Mouse (Mus musculus) hindbrain, embryonic 13.5 days (tissue): ENCODE data around the gene St6galnac3. TPM values are rescaled to one million over a fixed set of nuclear protein-coding genes. Genes with fewer than 3 reads are reported as not detected.

Source experiments
- ATAC-seq: fragments of 200-750 bp; cut with Nextera tagmentation; 2 replicates; pipeline ENCODE4 v1.8.0; 2017; ENCODE audit warnings: moderate TSS enrichment; ENCODE audit not compliant: low FRiP score
- H3K27ac ChIP-seq: fragments of 300-500 bp; sonication (generic); 2 replicates; pipeline ENCODE4 v1.5.1; 2015; ENCODE audit warnings: inconsistent platforms, mild to moderate bottlenecking, moderate library complexity
- H3K27me3 ChIP-seq: fragments of 300-500 bp; sonication (generic); 2 replicates; pipeline ENCODE4 v1.6.1; 2015; ENCODE audit warnings: mild to moderate bottlenecking, inconsistent platforms
- H3K36me3 ChIP-seq: fragments of 300-500 bp; sonication (generic); 2 replicates; pipeline ENCODE4 v1.6.1; 2015; ENCODE audit warnings: mild to moderate bottlenecking, inconsistent platforms
- H3K4me1 ChIP-seq: fragments of 300-500 bp; sonication (generic); replicated peaks from 2 replicates; pipeline ENCODE4 v1.6.1; 2015; ENCODE audit warnings: inconsistent platforms
- H3K4me2 ChIP-seq: fragments of 300-500 bp; sonication (generic); 2 replicates; pipeline ENCODE4 v1.6.1; 2015; ENCODE audit warnings: inconsistent platforms, mild to moderate bottlenecking, moderate library complexity
- H3K4me3 ChIP-seq: fragments of 300-500 bp; sonication (generic); 2 replicates; pipeline ENCODE4 v1.5.1; 2015; ENCODE audit warnings: mild to moderate bottlenecking, inconsistent platforms
- H3K9ac ChIP-seq: fragments of 300-500 bp; sonication (generic); 2 replicates; pipeline ENCODE4 v1.6.1; 2015; ENCODE audit warnings: mild to moderate bottlenecking, inconsistent platforms
- H3K9me3 ChIP-seq: fragments of 300-500 bp; sonication (generic); 2 replicates; pipeline ENCODE4 v1.6.1; 2016; ENCODE audit warnings: inconsistent platforms
- WGBS: fragments of 180-500 bp; shearing (Covaris S2); methylation state at CpG from one replicate; pipeline ENCODE4 v1.1.7; 2015; 5-methylcytosine and 5-hydroxymethylcytosine counted together
- polyA plus RNA-seq: library from polyadenylated mRNA; unstranded; fragments of >200 nt; fragmentation: Nextera tagmentation; extraction: Ambion mirVana; gene quantifications from 2 replicates; pipeline ENCODE4 v1.2.1, GENCODE M21; 2015

St6galnac3 gene
- polyA plus RNA-seq, 1 experiment from 2014 or later = 30.3 TPM

DNA sequence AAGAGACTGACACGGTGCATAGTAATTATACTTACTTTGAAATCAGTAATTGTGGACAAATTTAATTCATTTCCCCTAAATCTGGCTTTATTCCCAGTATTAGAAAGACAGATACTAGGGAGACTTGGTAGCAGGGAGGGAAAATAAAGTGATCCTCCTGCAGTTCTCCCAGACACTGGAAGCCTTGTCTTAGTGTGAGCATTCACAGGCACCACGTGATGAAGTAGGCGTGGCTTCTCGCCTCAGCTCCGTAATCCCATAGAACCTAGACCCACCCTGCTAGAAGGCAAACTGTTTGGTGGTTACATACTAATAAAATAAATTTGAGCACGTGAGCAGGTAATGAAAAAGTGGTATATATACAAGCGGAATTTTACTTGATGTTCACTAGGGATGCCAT lies 208.1 kb downstream of the St6galnac3 start:
- no peak overlapping the region for H3K4me3 ChIP-seq
- ATAC-seq = no peak
- no peak overlapping the region for H3K4me2 ChIP-seq
- H3K27me3 ChIP-seq = no peaks in the 10 kb centered on the region
- H3K9ac ChIP-seq = no peak overlapping the region
- H3K36me3 ChIP-seq = peaks cover 7% of the 10 kb centered on the region; the same call in 1 of the 2 replicates
- 0 out of 2 replicates have a peak, but pooled peaks cover 10% of the 10 kb centered on the region for H3K9me3 ChIP-seq
- H3K27ac ChIP-seq = no peak overlapping the region
- H3K4me1 ChIP-seq = peaks cover 7% of the 10 kb centered on the region; the same call in 1 of the 2 replicates
- WGBS = 77% methylated on average over 7 of the region's 7 CpGs

DNA sequence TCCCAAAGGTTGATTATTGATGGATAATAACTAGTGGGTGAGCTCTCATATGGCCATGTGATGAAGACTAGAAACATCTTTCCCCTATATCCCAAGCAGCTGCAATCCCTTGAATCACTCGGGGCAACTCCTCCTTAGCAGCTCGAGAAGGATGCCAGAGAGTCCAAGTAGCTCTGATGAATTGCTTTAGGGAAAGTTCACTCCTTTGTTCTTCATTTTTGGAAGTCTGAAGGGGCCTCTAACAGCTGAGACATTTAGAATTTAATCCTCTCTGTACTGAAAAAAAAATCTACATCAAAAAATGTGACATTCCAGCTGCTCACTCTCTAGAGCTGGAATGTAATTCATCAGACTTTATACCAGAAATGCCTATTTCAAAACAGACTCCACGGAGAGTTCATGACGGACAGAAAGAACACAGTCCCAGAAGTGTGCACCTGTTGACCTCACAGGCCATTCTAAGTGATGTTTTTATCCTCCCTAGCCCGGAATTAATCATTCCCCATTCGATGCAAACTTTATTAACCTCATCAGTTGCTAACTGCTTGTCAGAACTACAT lies 211.4 kb downstream of the St6galnac3 start:
- WGBS = 68% methylated on average over 6 of the region's 6 CpGs
- ATAC-seq = no peak
- Histone ChIP-seq H3K4me3 (no peak overlapping the region), H3K4me1 (peaks cover 36% of the 10 kb centered on the region), H3K9me3 (0 out of 2 replicates have a peak, but pooled peaks cover 5% of the 10 kb centered on the region), H3K36me3 (peaks cover 6% of the 10 kb centered on the region; the same call in 1 of the 2 replicates), H3K27ac (no peak overlapping the region), H3K9ac (no peak overlapping the region), H3K27me3 (no peaks in the 10 kb centered on the region), H3K4me2 (no peak overlapping the region)

DNA sequence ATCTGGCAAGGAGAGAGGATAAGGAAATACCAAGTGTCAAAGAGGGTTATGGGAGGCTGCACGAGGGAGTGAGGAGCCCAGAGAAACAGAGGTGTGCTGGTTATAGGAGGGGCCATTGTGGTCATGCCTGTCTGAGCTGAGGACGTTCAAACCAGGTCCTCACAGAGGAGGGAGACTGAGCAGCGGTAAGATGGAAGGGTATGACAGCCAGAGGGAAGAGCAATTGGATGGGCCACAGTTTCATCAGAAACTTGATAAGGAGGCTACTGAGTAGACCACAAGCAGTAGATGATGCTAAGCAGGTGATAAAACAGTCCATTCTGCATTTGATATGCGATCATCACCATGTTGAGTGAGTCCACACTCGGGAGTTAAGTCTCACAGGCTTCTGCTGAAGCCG lies 212.4 kb downstream of the St6galnac3 start:
- 79% methylated on average over 6 of the region's 6 CpGs for WGBS
- H3K4me1 ChIP-seq = peaks cover 36% of the 10 kb centered on the region

GRCm38 (mm10) chr3:153511151-153511580 lies 213.8 kb downstream of the St6galnac3 start:
- no peaks in the 10 kb centered on the region for H3K9me3 ChIP-seq
- ATAC-seq = no peak
- 52% methylated on average over 7 of the region's 7 CpGs for WGBS
- no peak overlapping the region for H3K27ac ChIP-seq
- 0 out of 2 replicates have a peak, but pooled peaks cover under 1% of the 10 kb centered on the region for H3K36me3 ChIP-seq
- no peak overlapping the region for H3K9ac ChIP-seq
- no peak overlapping the region for H3K4me3 ChIP-seq
- H3K4me2 ChIP-seq = no peak overlapping the region
- no peaks in the 10 kb centered on the region for H3K27me3 ChIP-seq
- peaks cover 36% of the 10 kb centered on the region for H3K4me1 ChIP-seq

More for the DNA sequence above, 212.4 kb downstream of the St6galnac3 start:
- Histone ChIP-seq H3K9me3 (no peaks in the 10 kb centered on the region), H3K27me3 (no peaks in the 10 kb centered on the region), H3K4me3 (no peak overlapping the region), H3K27ac (no peak overlapping the region), H3K36me3 (no peaks in the 10 kb centered on the region), H3K4me2 (no peak overlapping the region), H3K9ac (no peak overlapping the region)
- ATAC-seq = no peak

DNA sequence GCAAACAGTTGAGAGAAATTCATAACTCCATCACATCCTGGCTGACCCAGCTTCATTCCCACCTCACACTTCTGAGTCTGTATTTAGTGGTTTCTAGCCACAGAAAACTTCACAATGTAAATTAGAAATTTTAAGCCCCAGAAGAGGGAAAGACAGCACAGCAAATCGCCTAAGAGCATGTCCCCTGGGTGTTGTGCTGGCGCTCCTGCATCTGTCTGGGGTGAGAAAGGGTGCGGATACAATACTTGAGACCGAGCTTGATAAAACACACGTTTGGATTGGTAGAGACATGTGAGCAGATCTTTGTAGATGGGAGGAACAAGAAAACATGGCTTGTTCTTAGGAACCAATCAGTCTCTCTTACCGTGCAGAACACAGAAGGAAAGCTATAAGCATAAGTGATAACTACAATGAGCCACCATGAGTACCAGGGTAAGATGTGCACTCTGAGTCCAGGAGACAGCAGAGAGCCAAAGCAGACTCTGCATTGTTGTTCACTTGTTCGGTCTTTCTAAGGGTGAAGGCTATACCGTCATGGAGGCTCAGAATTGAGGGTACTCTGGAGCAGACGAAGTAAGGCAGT lies 214.8 kb downstream of the St6galnac3 start:
- no peaks in the 10 kb centered on the region for H3K27me3 ChIP-seq
- 0 out of 2 replicates have a peak, but pooled peaks cover 3% of the 10 kb centered on the region for H3K36me3 ChIP-seq
- no peak overlapping the region for H3K4me3 ChIP-seq
- no peak overlapping the region for H3K27ac ChIP-seq
- no peak overlapping the region for H3K9ac ChIP-seq
- 81% methylated on average over 9 of the region's 9 CpGs for WGBS
- ATAC-seq = no peak
- H3K9me3 ChIP-seq = no peaks in the 10 kb centered on the region
- peaks cover 36% of the 10 kb centered on the region for H3K4me1 ChIP-seq
- H3K4me2 ChIP-seq = no peak overlapping the region

DNA sequence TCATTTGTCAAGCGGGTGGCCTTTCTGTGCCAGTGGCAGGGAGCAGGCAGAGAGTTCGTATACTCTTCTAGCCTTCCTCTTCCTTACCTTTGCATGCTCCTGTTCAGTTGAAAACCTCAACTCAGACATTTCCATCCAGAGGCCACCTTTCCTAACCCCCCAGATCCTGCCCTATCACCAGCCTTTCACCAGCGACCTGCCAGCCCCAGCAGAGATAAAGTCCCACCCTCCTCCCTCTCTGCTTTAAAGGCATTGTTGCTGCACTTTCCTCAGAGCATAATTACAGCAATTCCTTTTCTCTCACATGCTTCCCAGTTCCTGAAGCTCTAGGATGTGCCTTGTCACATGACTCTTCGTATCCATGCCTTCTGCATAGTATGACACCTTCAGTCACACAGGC lies 215.3 kb downstream of the St6galnac3 start:
- 44% methylated on average over 4 of the region's 4 CpGs for WGBS
- Histone ChIP-seq H3K4me2 (no peak overlapping the region), H3K27ac (0 out of 2 replicates have a peak overlapping the region, but pooled peaks have one; percentile 56), H3K36me3 (0 out of 2 replicates have a peak, but pooled peaks cover 3% of the 10 kb centered on the region), H3K4me1 (peaks cover 36% of the 10 kb centered on the region), H3K27me3 (no peaks in the 10 kb centered on the region), H3K9ac (no peak overlapping the region), H3K4me3 (no peak overlapping the region), H3K9me3 (no peaks in the 10 kb centered on the region)
- ATAC-seq = no peak

DNA sequence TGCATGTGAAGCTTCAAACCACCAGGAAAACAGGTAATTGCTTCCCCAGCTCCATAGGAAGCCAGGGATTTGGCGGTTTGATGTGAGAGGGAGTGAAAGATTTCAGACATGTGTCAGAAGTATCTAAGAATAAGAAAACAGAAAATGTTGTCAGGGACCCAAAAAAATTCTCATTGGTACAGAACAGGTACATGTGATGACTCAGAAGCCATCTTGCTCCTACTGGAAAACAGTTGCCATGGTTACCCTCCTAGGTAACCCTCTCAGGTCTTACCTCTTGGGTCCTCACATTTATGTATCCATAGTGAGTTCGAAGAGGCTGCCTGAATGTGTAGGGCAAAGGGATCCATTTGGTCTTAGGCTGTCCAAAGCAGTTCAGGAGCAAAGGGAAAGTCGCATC lies 215.9 kb downstream of the St6galnac3 start:
- Histone ChIP-seq H3K36me3 (0 out of 2 replicates have a peak, but pooled peaks cover 3% of the 10 kb centered on the region), H3K4me2 (no peak overlapping the region), H3K9me3 (no peaks in the 10 kb centered on the region), H3K4me1 (peaks cover 36% of the 10 kb centered on the region), H3K4me3 (no peak overlapping the region), H3K27me3 (no peaks in the 10 kb centered on the region), H3K9ac (no peak overlapping the region), H3K27ac (peak overlapping the region; percentile 56)
- ATAC-seq = peak; percentile 59
- 81% methylated on average over 3 of the region's 3 CpGs for WGBS

GRCm38 (mm10) chr3:153508592-153508991 lies 216.4 kb downstream of the St6galnac3 start:
- no peaks in the 10 kb centered on the region for H3K27me3 ChIP-seq
- 0 out of 2 replicates have a peak, but pooled peaks cover 3% of the 10 kb centered on the region for H3K36me3 ChIP-seq
- no peaks in the 10 kb centered on the region for H3K9me3 ChIP-seq
- 89% methylated on average over 2 of the region's 2 CpGs for WGBS
- no peak for ATAC-seq
- no peak overlapping the region for H3K9ac ChIP-seq
- H3K4me2 ChIP-seq = no peak overlapping the region
- no peak overlapping the region for H3K4me3 ChIP-seq
- H3K27ac ChIP-seq = peak overlapping the region; percentile 56; the same call in 1 of the 2 replicates
- peaks cover 36% of the 10 kb centered on the region for H3K4me1 ChIP-seq

- H3K36me3 ChIP-seq = 0 out of 2 replicates have a peak, but pooled peaks cover 3% of the 10 kb centered on the region
- H3K4me3 ChIP-seq = no peak overlapping the region
- H3K9ac ChIP-seq = no peak overlapping the region
- no peak for ATAC-seq
- 94% methylated on average over 2 of the region's 2 CpGs for WGBS
- no peak overlapping the region for H3K4me2 ChIP-seq
- no peak overlapping the region for H3K27ac ChIP-seq
- H3K4me1 ChIP-seq = peaks cover 39% of the 10 kb centered on the region
- H3K27me3 ChIP-seq = no peaks in the 10 kb centered on the region
- no peaks in the 10 kb centered on the region for H3K9me3 ChIP-seq
These were observed 217.4 kb downstream of the St6galnac3 start for GRCm38 (mm10) chr3:153507599-153507998.

- Histone ChIP-seq H3K9ac (no peak overlapping the region), H3K4me2 (no peak overlapping the region), H3K27me3 (no peaks in the 10 kb centered on the region), H3K4me1 (peaks cover 9% of the 10 kb centered on the region), H3K36me3 (0 out of 2 replicates have a peak, but pooled peaks cover 3% of the 10 kb centered on the region), H3K27ac (peak overlapping the region; percentile 77), H3K9me3 (no peaks in the 10 kb centered on the region), H3K4me3 (no peak overlapping the region)
- ATAC-seq = peak; percentile 34
- 34% methylated on average over 4 of the region's 4 CpGs for WGBS
These were observed 222.5 kb downstream of the St6galnac3 start for GRCm38 (mm10) chr3:153502488-153502887.

DNA sequence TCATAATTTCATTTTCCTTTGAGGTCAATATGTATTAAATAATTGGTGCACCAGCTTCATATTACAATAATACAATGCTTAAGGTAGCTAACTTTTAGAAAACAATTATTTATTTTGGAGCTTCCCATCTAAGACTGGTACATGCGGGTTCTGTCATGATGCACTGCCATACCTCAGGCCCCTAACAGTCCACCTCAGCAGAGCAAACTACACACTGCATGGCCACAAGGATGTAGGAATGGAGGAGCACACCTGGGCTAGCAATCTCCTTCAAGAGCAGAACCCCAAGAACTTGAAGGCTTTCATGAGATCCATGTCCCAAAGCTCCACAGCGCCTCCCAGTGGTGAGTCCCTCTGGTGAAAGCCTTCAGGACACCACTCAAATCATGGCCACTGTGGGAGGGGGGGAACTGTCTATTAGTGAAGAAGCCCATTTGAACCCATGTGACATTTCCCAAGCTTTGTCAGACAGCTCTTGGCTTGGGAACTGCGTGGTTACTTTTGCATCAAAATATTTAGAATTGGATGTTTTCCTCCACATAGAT lies 223.6 kb downstream of the St6galnac3 start:
- Histone ChIP-seq H3K9me3 (no peaks in the 10 kb centered on the region), H3K4me3 (no peak overlapping the region), H3K36me3 (0 out of 2 replicates have a peak, but pooled peaks cover 3% of the 10 kb centered on the region), H3K27ac (no peak overlapping the region), H3K4me2 (no peak overlapping the region), H3K27me3 (no peaks in the 10 kb centered on the region), H3K9ac (no peak overlapping the region), H3K4me1 (peaks cover 9% of the 10 kb centered on the region)
- 56% methylated on average over 3 of the region's 3 CpGs for WGBS
- ATAC-seq = no peak; the same call in 1 of the 2 replicates

DNA sequence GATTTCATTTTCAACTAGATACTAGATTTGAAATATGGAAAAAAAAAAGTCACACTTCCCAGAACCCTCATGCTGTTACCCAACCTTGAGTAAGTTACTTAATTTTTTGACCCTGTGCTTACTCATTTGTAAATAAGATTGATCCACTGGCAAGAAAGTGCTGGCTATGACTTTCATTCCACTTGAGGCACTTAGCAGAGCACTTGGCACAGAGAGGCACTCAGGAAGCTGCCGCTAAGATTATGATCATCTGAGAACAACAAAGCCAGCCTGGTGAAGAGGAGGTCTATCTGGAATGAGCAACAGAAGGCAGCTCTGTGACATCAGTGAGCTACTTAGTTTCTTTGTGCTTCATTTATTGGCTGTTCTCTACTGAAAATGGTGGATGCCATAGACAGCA lies 232.0 kb downstream of the St6galnac3 start:
- peaks cover 27% of the 10 kb centered on the region for H3K4me1 ChIP-seq
- H3K9me3 ChIP-seq = no peaks in the 10 kb centered on the region
- 85% methylated on average over 1 of the region's 1 CpGs for WGBS
- no peaks in the 10 kb centered on the region for H3K36me3 ChIP-seq
- ATAC-seq = no peak
- no peak overlapping the region for H3K4me2 ChIP-seq
- no peak overlapping the region for H3K9ac ChIP-seq
- no peak overlapping the region for H3K4me3 ChIP-seq
- no peak overlapping the region for H3K27ac ChIP-seq
- no peaks in the 10 kb centered on the region for H3K27me3 ChIP-seq
